Mouse (Mus musculus) limb, embryonic 13.5 days (tissue): ENCODE data around the gene Rab2b. TPM values are rescaled to one million over a fixed set of nuclear protein-coding genes. Genes with fewer than 3 reads are reported as not detected.
A peak's percentile ranks its signal among the peaks of the same experiment; 100 is the strongest.
"Not testable (repeated sequence)": the region's sequence is repeated elsewhere in the genome, so short reads cannot be mapped to it uniquely, and the experiment has no call there.

ENCODE experiments used
- ATAC-seq: fragments of 200-750 bp; cut with Nextera tagmentation; 2 replicates; pipeline ENCODE4 v1.8.0; 2017; ENCODE audit warnings: low read depth, moderate number of reproducible peaks, moderate TSS enrichment; ENCODE audit not compliant: low FRiP score
- H3K27ac ChIP-seq: fragments of 300-500 bp; sonication (generic); 2 replicates; pipeline ENCODE4 v1.5.1; 2015; ENCODE audit warnings: inconsistent platforms, mild to moderate bottlenecking, moderate library complexity
- H3K27me3 ChIP-seq: fragments of 300-500 bp; sonication (generic); 2 replicates; pipeline ENCODE4 v1.6.1; 2015; ENCODE audit warnings: mild to moderate bottlenecking, inconsistent platforms
- H3K36me3 ChIP-seq: fragments of 300-500 bp; sonication (generic); 2 replicates; pipeline ENCODE4 v1.6.1; 2015; ENCODE audit warnings: inconsistent platforms, mild to moderate bottlenecking, moderate library complexity
- H3K4me1 ChIP-seq: fragments of 300-500 bp; sonication (generic); 2 replicates; pipeline ENCODE4 v1.6.1; 2015; ENCODE audit warnings: inconsistent platforms
- H3K4me2 ChIP-seq: fragments of 300-500 bp; sonication (generic); replicated peaks from 2 replicates; pipeline ENCODE4 v1.6.1; 2015; ENCODE audit warnings: inconsistent platforms, mild to moderate bottlenecking, moderate library complexity
- H3K4me3 ChIP-seq: fragments of 300-500 bp; sonication (generic); 2 replicates; pipeline ENCODE4 v1.5.1; 2015; ENCODE audit warnings: moderate library complexity, mild to moderate bottlenecking, inconsistent platforms
- H3K9ac ChIP-seq: fragments of 300-500 bp; sonication (generic); 2 replicates; pipeline ENCODE4 v1.6.1; 2015; ENCODE audit warnings: mild to moderate bottlenecking, inconsistent platforms
- H3K9me3 ChIP-seq: fragments of 300-500 bp; sonication (generic); 2 replicates; pipeline ENCODE4 v1.6.1; 2016; ENCODE audit warnings: inconsistent platforms
- WGBS: fragments of 180-500 bp; shearing (Covaris S2); methylation state at CpG from one replicate; pipeline ENCODE4 v1.1.7; 2015; 5-methylcytosine and 5-hydroxymethylcytosine counted together
- polyA plus RNA-seq: library from polyadenylated mRNA; unstranded; fragments of >200 nt; fragmentation: Nextera tagmentation; extraction: Ambion mirVana; gene quantifications from 2 replicates; pipeline ENCODE4 v1.2.1, GENCODE M21; 2015

Gene Rab2b
- polyA plus RNA-seq, 1 experiment from 2014 or later: 25.9 TPM

GRCm38 (mm10) chr14:52310906-52311305, 31.6 kb upstream of the Rab2b start:
- peaks cover 59% of the 10 kb centered on the region for H3K36me3 ChIP-seq
- no peak overlapping the region for H3K9ac ChIP-seq
- no peak overlapping the region for H3K27ac ChIP-seq
- 85% methylated on average over 2 of the region's 2 CpGs for WGBS
- no peaks in the 10 kb centered on the region for H3K27me3 ChIP-seq
- peaks cover 28% of the 10 kb centered on the region for H3K4me1 ChIP-seq
- H3K4me3 ChIP-seq: no peak overlapping the region
- peaks cover 17% of the 10 kb centered on the region; the same call in 1 of the 2 replicates for H3K9me3 ChIP-seq
- ATAC-seq: no peak
- no peak overlapping the region for H3K4me2 ChIP-seq

- H3K9ac ChIP-seq, ATAC-seq, H3K27me3 ChIP-seq, H3K4me2 ChIP-seq, H3K27ac ChIP-seq, H3K4me3 ChIP-seq: not testable (repeated sequence)
- 95% methylated on average over 6 of the region's 6 CpGs for WGBS
- Histone ChIP-seq H3K4me1 (peaks cover 26% of the 10 kb centered on the region), H3K9me3 (peaks cover 17% of the 10 kb centered on the region; the same call in 1 of the 2 replicates), H3K36me3 (peaks cover 59% of the 10 kb centered on the region)
These were observed 31.0 kb upstream of the Rab2b start for GRCm38 (mm10) chr14:52310343-52310742.

GRCm38 (mm10) chr14:52306100-52306499, 26.8 kb upstream of the Rab2b start:
- no peak overlapping the region for H3K4me3 ChIP-seq
- no peaks in the 10 kb centered on the region for H3K9me3 ChIP-seq
- no peaks in the 10 kb centered on the region for H3K27me3 ChIP-seq
- H3K4me1 ChIP-seq: peaks cover 5% of the 10 kb centered on the region
- 95% methylated on average over 2 of the region's 2 CpGs for WGBS
- peaks cover 20% of the 10 kb centered on the region for H3K36me3 ChIP-seq
- no peak overlapping the region for H3K4me2 ChIP-seq
- no peak overlapping the region for H3K27ac ChIP-seq
- H3K9ac ChIP-seq: no peak overlapping the region
- ATAC-seq: no peak

- no peaks in the 10 kb centered on the region for H3K27me3 ChIP-seq
- H3K9me3 ChIP-seq: no peaks in the 10 kb centered on the region
- H3K4me2 ChIP-seq: peak within 1 kb of the TSS; percentile 81
- peak; percentile 94 for ATAC-seq
- under 1% methylated on average over 46 of the region's 46 CpGs for WGBS
- peaks cover 18% of the 10 kb centered on the region for H3K36me3 ChIP-seq
- H3K4me1 ChIP-seq: peaks cover 5% of the 10 kb centered on the region
- peak within 1 kb of the TSS; percentile 77 for H3K9ac ChIP-seq
- H3K27ac ChIP-seq: peak within 1 kb of the TSS; percentile 93
- H3K4me3 ChIP-seq: peak within 1 kb of the TSS; percentile 71
These were observed 25.4 kb upstream of the Rab2b start, which contains the start of gene Mettl3 for GRCm38 (mm10) chr14:52304644-52305271. Mettl3 (minus strand) TSS chr14:52305128.

GRCm38 (mm10) chr14:52303517-52303916, 24.2 kb upstream of the Rab2b start:
- H3K27ac ChIP-seq, ATAC-seq, H3K4me1 ChIP-seq, H3K9ac ChIP-seq, H3K4me3 ChIP-seq, H3K9me3 ChIP-seq, H3K27me3 ChIP-seq: not testable (repeated sequence)
- WGBS: 92% methylated on average over 3 of the region's 3 CpGs
- Histone ChIP-seq H3K4me2 (peak overlapping the region; percentile 81; the same call in 1 of the 2 replicates), H3K36me3 (peaks cover 18% of the 10 kb centered on the region)

- 71% methylated on average over 6 of the region's 6 CpGs for WGBS
- H3K36me3 ChIP-seq: peaks cover 86% of the 10 kb centered on the region
- no peaks in the 10 kb centered on the region for H3K27me3 ChIP-seq
- no peak overlapping the region for H3K27ac ChIP-seq
- H3K4me3 ChIP-seq: no peak overlapping the region
- H3K4me1 ChIP-seq: no peaks in the 10 kb centered on the region
- no peaks in the 10 kb centered on the region for H3K9me3 ChIP-seq
- ATAC-seq: peak; percentile 32; the same call in 1 of the 2 replicates
- H3K9ac ChIP-seq: no peak overlapping the region
- no peak overlapping the region for H3K4me2 ChIP-seq
These were observed 16.4 kb upstream of the Rab2b start for GRCm38 (mm10) chr14:52295558-52296264.

- Histone ChIP-seq H3K4me1 (peaks cover 8% of the 10 kb centered on the region), H3K4me3 (no peak overlapping the region), H3K9ac (no peak overlapping the region), H3K27me3 (no peaks in the 10 kb centered on the region), H3K27ac (no peak overlapping the region), H3K9me3 (no peaks in the 10 kb centered on the region), H3K4me2 (no peak overlapping the region), H3K36me3 (peaks cover 42% of the 10 kb centered on the region)
- ATAC-seq: no peak
- WGBS: 93% methylated on average over 3 of the region's 3 CpGs
These were observed 4.8 kb upstream of the Rab2b start for GRCm38 (mm10) chr14:52284191-52284590.

- Histone ChIP-seq H3K9me3 (no peaks in the 10 kb centered on the region), H3K4me2 (no peak overlapping the region), H3K27ac (no peak overlapping the region), H3K36me3 (peaks cover 38% of the 10 kb centered on the region), H3K9ac (no peak overlapping the region), H3K27me3 (no peaks in the 10 kb centered on the region), H3K4me3 (no peak overlapping the region), H3K4me1 (peaks cover 8% of the 10 kb centered on the region)
- ATAC-seq: no peak
- 87% methylated on average over 5 of the region's 5 CpGs for WGBS
These were observed 4.3 kb upstream of the Rab2b start for GRCm38 (mm10) chr14:52283629-52284028.

GRCm38 (mm10) chr14:52279747-52280120, 389 bp upstream of the Rab2b start:
- Histone ChIP-seq H3K9me3 (no peaks in the 10 kb centered on the region), H3K4me2 (peak overlapping the region; percentile 72), H3K9ac (peak overlapping the region; percentile 91), H3K4me1 (peaks cover 14% of the 10 kb centered on the region), H3K27me3 (no peaks in the 10 kb centered on the region), H3K4me3 (peak overlapping the region; percentile 91), H3K27ac (peak overlapping the region; percentile 77), H3K36me3 (peaks cover 16% of the 10 kb centered on the region)
- WGBS: under 1% methylated on average over 21 of the region's 21 CpGs
- no peak; the same call in 1 of the 2 replicates for ATAC-seq

GRCm38 (mm10) chr14:52277210-52277609, 2.1 kb downstream of the Rab2b start:
- Histone ChIP-seq H3K27ac (no peak overlapping the region), H3K27me3 (no peaks in the 10 kb centered on the region), H3K4me3 (no peak overlapping the region), H3K9me3 (no peaks in the 10 kb centered on the region), H3K9ac (no peak overlapping the region), H3K4me1 (peaks cover 14% of the 10 kb centered on the region), H3K36me3 (peaks cover 23% of the 10 kb centered on the region), H3K4me2 (no peak overlapping the region)
- no peak for ATAC-seq
- WGBS: 89% methylated on average over 4 of the region's 4 CpGs

- H3K9ac ChIP-seq: no peak overlapping the region
- H3K4me1 ChIP-seq: no peaks in the 10 kb centered on the region
- WGBS: 74% methylated on average over 3 of the region's 3 CpGs
- peaks cover 35% of the 10 kb centered on the region for H3K36me3 ChIP-seq
- H3K4me2 ChIP-seq: no peak overlapping the region
- H3K27me3 ChIP-seq: no peaks in the 10 kb centered on the region
- H3K27ac ChIP-seq: no peak overlapping the region
- no peaks in the 10 kb centered on the region for H3K9me3 ChIP-seq
- H3K4me3 ChIP-seq: no peak overlapping the region
- no peak for ATAC-seq
These were observed 6.6 kb downstream of the Rab2b start for GRCm38 (mm10) chr14:52272781-52273180.

GRCm38 (mm10) chr14:52257484-52258213, 21.7 kb downstream of the Rab2b start, which contains the start of gene Chd8:
Chd8 (minus strand) TSS chr14:52257780.
- Histone ChIP-seq H3K27me3 (no peaks in the 10 kb centered on the region), H3K4me3 (peak within 1 kb of the TSS; percentile 84)

More at GRCm38 (mm10) chr14:52257484-52258213, 21.7 kb downstream of the Rab2b start, which contains the start of gene Chd8:
- peaks cover 12% of the 10 kb centered on the region for H3K4me1 ChIP-seq
- under 1% methylated on average over 53 of the region's 54 CpGs for WGBS
- H3K9ac ChIP-seq: peak within 1 kb of the TSS; percentile 92
- H3K4me2 ChIP-seq: peak within 1 kb of the TSS; percentile 86
- peaks cover 11% of the 10 kb centered on the region for H3K36me3 ChIP-seq
- peak within 1 kb of the TSS; percentile 95 for H3K27ac ChIP-seq
- ATAC-seq: peak; percentile 100
- H3K9me3 ChIP-seq: no peaks in the 10 kb centered on the region
